Comparison of ENCODE assay signal across 11 mouse cellular contexts in genomic region chr2:130499546-130499945, GRCm38 (mm10). TPM values are rescaled to one million over a fixed set of nuclear protein-coding genes. Genes with fewer than 3 reads are reported as not detected.
A peak's percentile ranks its signal among the peaks of the same experiment; 100 is the strongest.
DNase-seq lines count a peak whose midpoint lies in the region; ATAC-seq and TF ChIP-seq lines count a peak whose summit lies in the region.
"Had no signal": no experiment of that assay in that cellular context is flagged by ENCODE, and none has a peak within 500 bp of the region (broad histone marks: within the 10 kb centered on the region; RNA-seq: fewer than 3 reads in every experiment).

No protein-coding gene starts in this region.

- no peak overlapping the region for H3K27ac ChIP-seq in kidney, adult 2 months (ENCODE audit: insufficient read depth, low read depth, low read length)
- no peak overlapping the region for H3K27ac ChIP-seq in embryonic facial prominence, embryonic 14.5 days (replicated peaks; ENCODE audit: low read depth, low read length)

- TF ChIP-seq CTCF in kidney, adult 2 months (conservative IDR thresholded peaks at IDR 0.05; ENCODE audit: insufficient read depth, insufficient read length, low read depth, low read length) = no peak

- H3K4me2 ChIP-seq in embryonic facial prominence, embryonic 14.5 days (ENCODE audit: low read depth, low read length) = no peak overlapping the region

- no peaks in the 10 kb centered on the region for H3K36me3 ChIP-seq in kidney, adult 2 months (ENCODE audit: control insufficient read depth, insufficient read depth, low read length)
- peaks cover 6% of the 10 kb centered on the region for H3K36me3 ChIP-seq in embryonic facial prominence, embryonic 14.5 days (ENCODE audit: control insufficient read depth, insufficient read depth, low read length)

- H3K4me1 ChIP-seq in kidney, adult 2 months (ENCODE audit: control insufficient read depth, insufficient read depth, low read length) = no peaks in the 10 kb centered on the region; the same call in 1 of the 2 replicates
- no peaks in the 10 kb centered on the region for H3K4me1 ChIP-seq in embryonic facial prominence, embryonic 14.5 days (ENCODE audit: control insufficient read depth, insufficient read depth, low read length)

- H3K9me3 ChIP-seq in embryonic facial prominence, embryonic 14.5 days (ENCODE audit: control insufficient read depth, low read length) = no peaks in the 10 kb centered on the region

- H3K4me3 ChIP-seq in kidney, adult 2 months (ENCODE audit: insufficient read depth, low read depth, low read length) = no peak overlapping the region
- no peak overlapping the region for H3K4me3 ChIP-seq in embryonic facial prominence, embryonic 14.5 days (ENCODE audit: low read depth, low read length)

- H3K9ac ChIP-seq in embryonic facial prominence, embryonic 14.5 days (ENCODE audit: low read depth, low read length) = no peak overlapping the region

- H3K27me3 ChIP-seq in kidney, adult 2 months (replicated peaks; ENCODE audit: control insufficient read depth, insufficient read depth, low read length) = no peaks in the 10 kb centered on the region
- H3K27me3 ChIP-seq in embryonic facial prominence, embryonic 14.5 days (replicated peaks; ENCODE audit: control insufficient read depth, insufficient read depth, low read length) = no peaks in the 10 kb centered on the region
- H3K27me3 ChIP-seq: CH12.LX had no signal

- no peak for TF ChIP-seq POLR2A in kidney, adult 2 months (IDR thresholded peaks at IDR 0.05; ENCODE audit: low read depth, low read length)

- 53% methylated on average over 3 of the region's 3 CpGs for WGBS in kidney, adult 2 months
- WGBS in embryonic facial prominence, embryonic 14.5 days = 59% methylated on average over 3 of the region's 3 CpGs

- peak; percentile 66 for DNase-seq in kidney, adult 2 months
- no peak for DNase-seq in kidney, adult 18-20 months
- DNase-seq in ovary, postnatal 14 days (ENCODE audit: low spot score) = peak; percentile 9
- no peak for DNase-seq in ovary, postnatal 36 days (ENCODE audit: low spot score)
- peak; percentile 85 for DNase-seq in embryonic facial prominence, embryonic 14.5 days (ENCODE audit: low spot score)
- DNase-seq in skeletal muscle tissue, adult 2 months (ENCODE audit: low read depth, low spot score) = peak; percentile 16
- DNase-seq in spleen, adult 12 weeks (ENCODE audit: low spot score) = no peak
- DNase-seq in layer of hippocampus, adult 18-20 months (ENCODE audit: low spot score in 2 of 2) = no peak
- DNase-seq: cerebellum, postnatal 25 days; spleen, adult 18-20 months had no signal

- no peak for ATAC-seq in embryonic facial prominence, embryonic 14.5 days (ENCODE audit: low read depth)

RNA-seq across cellular contexts. Expression of gene Ptpra, which starts 49.5 kb away (rescaled TPM):
- polyA plus RNA-seq in kidney, adult 2 months (2012; rRNA removed) = 49.9 and 59.2 TPM in 2 replicates
- 111 and 115 TPM in 2 replicates for polyA plus RNA-seq in embryonic facial prominence, embryonic 14.5 days (2014; fragmentation: Nextera tagmentation; extraction: Ambion mirVana)
- total RNA-seq in layer of hippocampus, adult 18-20 months (2021) = 100 to 1,000 TPM; 327 to 330 TPM

Comparison
In these comparisons a context has a peak if more than half of its experiments do, and no peak if none do; other contexts are left out.
1. DNase-seq: peak in kidney, adult 2 months (single experiment), ovary, postnatal 14 days (single experiment), embryonic facial prominence, embryonic 14.5 days (single experiment) and skeletal muscle tissue, adult 2 months (single experiment); none in kidney, adult 18-20 months (single experiment), ovary, postnatal 36 days (single experiment), spleen, adult 12 weeks (single experiment) and layer of hippocampus, adult 18-20 months (0 of 2).